Mouse (Mus musculus) midbrain, postnatal 0 days (tissue): ENCODE data around the gene Slc22a14. TPM values are rescaled to one million over a fixed set of nuclear protein-coding genes. Genes with fewer than 3 reads are reported as not detected.
"Not testable (repeated sequence)": the region's sequence is repeated elsewhere in the genome, so short reads cannot be mapped to it uniquely, and the experiment has no call there.

Experiments
- ATAC-seq: fragments of 200-750 bp; cut with Nextera tagmentation; 2 replicates; pipeline ENCODE4 v1.8.0; 2017; ENCODE audit warnings: moderate number of reproducible peaks, mild to moderate bottlenecking, moderate TSS enrichment, moderate library complexity; ENCODE audit not compliant: low FRiP score
- DNase-seq: peaks from one replicate; pipeline ENCODE4 v3.0.0-alpha.2; 2015; ENCODE audit warnings: low spot score
- H3K27ac ChIP-seq: fragments of 300-500 bp; sonication (generic); 2 replicates; pipeline ENCODE4 v1.5.1; 2014; ENCODE audit warnings: low read depth, mild to moderate bottlenecking, low read length, mixed read lengths
- H3K27me3 ChIP-seq: fragments of 300-500 bp; sonication (generic); 2 replicates; pipeline ENCODE4 v1.6.1; 2014; ENCODE audit warnings: low read length, control low read depth, mixed read lengths; ENCODE audit not compliant: insufficient read depth
- H3K36me3 ChIP-seq: fragments of 300-500 bp; sonication (generic); 2 replicates; pipeline ENCODE4 v1.6.1; 2014; ENCODE audit warnings: low read length, control low read depth, mixed read lengths; ENCODE audit not compliant: insufficient read depth
- H3K4me1 ChIP-seq: fragments of 300-500 bp; sonication (generic); 2 replicates; pipeline ENCODE4 v1.6.1; 2014; ENCODE audit warnings: mild to moderate bottlenecking, control low read depth, antibody characterized with exemption, low read length, mixed read lengths; ENCODE audit not compliant: insufficient read depth
- H3K4me2 ChIP-seq: fragments of 300-500 bp; sonication (generic); 2 replicates; pipeline ENCODE4 v1.6.1; 2014; ENCODE audit warnings: low read depth, mild to moderate bottlenecking, low read length, mixed read lengths; ENCODE audit not compliant: poor library complexity, severe bottlenecking
- H3K4me3 ChIP-seq: fragments of 300-500 bp; sonication (generic); 2 replicates; pipeline ENCODE4 v1.5.1; 2014; ENCODE audit warnings: low read depth, mild to moderate bottlenecking, low read length, moderate library complexity
- H3K9ac ChIP-seq: fragments of 300-500 bp; sonication (generic); replicated peaks from 2 replicates; pipeline ENCODE4 v1.6.1; 2014; ENCODE audit warnings: mild to moderate bottlenecking, low read length, moderate library complexity, mixed read lengths; ENCODE audit not compliant: poor library complexity, severe bottlenecking
- H3K9me3 ChIP-seq: fragments of 300-500 bp; sonication (generic); 2 replicates; pipeline ENCODE4 v1.6.1; 2016; ENCODE audit warnings: low read length, control low read depth
- CTCF ChIP-seq: IDR thresholded peaks from 2 replicates; pipeline ENCODE4 v1.5.1; 2016; ENCODE audit warnings: antibody characterized with exemption, mild to moderate bottlenecking
- WGBS: fragments of 180-500 bp; shearing (Covaris S2); extraction: QIAGEN DNeasy Blood & Tissue Kit; methylation state at CpG from one replicate; pipeline ENCODE4 v1.1.7; 2014; 5-methylcytosine and 5-hydroxymethylcytosine counted together
- polyA plus RNA-seq: library from polyadenylated mRNA; unstranded; fragments of >200 nt; fragmentation: Nextera tagmentation; extraction: Ambion mirVana; gene quantifications from 2 replicates; pipeline ENCODE4 v1.2.1, GENCODE M21; 2015
- total RNA-seq: library from RNA; depleted of rRNA; stranded (reverse); fragments of >200 nt; gene quantifications from 2 replicates; pipeline ENCODE4 v1.2.3, GENCODE M21; 2014

Slc22a14 gene
- total and polyA plus RNA-seq, 2 experiments from 2014 or later: not detected

DNA sequence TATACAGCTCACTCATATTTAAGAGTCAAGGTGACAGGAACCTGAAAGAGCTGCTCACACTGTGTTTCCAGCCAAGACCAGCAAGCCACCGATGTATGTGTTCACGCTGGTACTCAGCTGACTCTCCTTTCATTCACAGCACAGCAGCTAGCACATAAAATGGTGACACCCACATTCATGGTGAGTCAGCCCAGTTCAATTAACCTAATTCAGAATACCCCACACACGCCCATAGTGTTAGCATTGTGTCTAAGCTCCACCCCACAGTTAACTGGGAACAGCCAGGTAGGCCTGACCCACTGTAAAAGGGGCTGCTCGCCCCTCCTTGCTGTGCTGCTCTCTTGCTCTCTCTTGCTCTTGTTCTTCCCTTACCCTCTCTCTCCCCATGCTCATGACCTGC is 93.9 kb downstream of the Slc22a14 start:
- H3K9ac ChIP-seq: no peak overlapping the region
- no peaks in the 10 kb centered on the region for H3K9me3 ChIP-seq
- DNase-seq: no peak
- ATAC-seq: no peak
- H3K4me2 ChIP-seq: no peak overlapping the region
- TF ChIP-seq CTCF: no peak
- no peak overlapping the region for H3K27ac ChIP-seq
- no peaks in the 10 kb centered on the region for H3K27me3 ChIP-seq
- H3K36me3 ChIP-seq: peaks cover 26% of the 10 kb centered on the region
- no peaks in the 10 kb centered on the region for H3K4me1 ChIP-seq
- no peak overlapping the region for H3K4me3 ChIP-seq
- 86% methylated on average over 4 of the region's 4 CpGs for WGBS

DNA sequence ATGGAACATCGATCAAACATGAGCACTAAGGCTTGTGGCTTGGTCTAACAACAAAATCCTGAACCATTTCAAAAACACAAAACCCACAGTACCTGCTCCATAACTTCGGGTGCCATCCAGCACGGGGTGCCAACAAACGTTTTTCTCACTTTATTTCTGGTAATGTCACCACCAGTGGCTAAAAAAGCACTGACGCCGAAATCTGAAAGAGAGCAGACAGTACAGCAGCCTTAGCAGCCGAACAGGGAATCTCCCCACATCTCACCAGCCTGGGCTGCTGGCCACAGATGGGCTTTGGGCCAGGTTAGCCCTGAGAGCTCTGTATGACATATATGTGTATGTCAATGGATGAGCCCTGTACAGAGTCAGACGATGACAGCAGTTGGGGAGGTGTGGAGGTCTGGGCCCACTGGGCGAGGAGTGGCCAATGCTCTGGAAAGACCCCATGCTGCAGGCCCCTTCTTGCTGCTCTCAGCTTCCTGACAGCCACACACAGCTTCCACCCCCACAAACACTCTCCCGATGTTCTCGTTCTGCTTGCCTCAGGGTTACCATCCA is 96.7 kb downstream of the Slc22a14 start:
- Histone ChIP-seq H3K36me3 (peaks cover 44% of the 10 kb centered on the region), H3K4me1 (no peaks in the 10 kb centered on the region), H3K27me3 (no peaks in the 10 kb centered on the region), H3K9ac (no peak overlapping the region), H3K4me2 (no peak overlapping the region), H3K9me3 (no peaks in the 10 kb centered on the region), H3K4me3 (no peak overlapping the region), H3K27ac (no peak overlapping the region)
- ATAC-seq (no peak), DNase-seq (no peak)
- no peak for TF ChIP-seq CTCF
- 95% methylated on average over 11 of the region's 11 CpGs for WGBS

DNA sequence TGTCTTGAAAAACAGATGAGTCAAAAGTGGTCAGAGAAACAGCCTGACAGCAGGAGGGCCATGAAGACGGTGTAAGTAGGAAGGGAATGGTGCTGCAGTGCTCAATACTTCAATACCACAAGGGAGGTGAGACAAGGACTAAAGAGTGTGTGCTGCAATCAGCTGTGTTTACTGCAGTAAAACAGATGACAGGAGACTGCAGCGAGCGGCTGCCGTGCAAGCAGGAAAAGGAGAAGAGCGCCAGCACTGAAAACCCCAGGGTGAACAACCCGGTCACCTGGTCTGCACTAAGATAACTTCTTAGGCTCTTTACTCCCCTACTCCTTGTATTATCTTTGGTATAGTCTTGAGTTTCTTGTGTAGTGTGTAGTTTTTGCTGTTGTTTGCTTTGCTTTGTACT is 97.2 kb downstream of the Slc22a14 start:
- no peaks in the 10 kb centered on the region for H3K27me3 ChIP-seq
- no peak overlapping the region for H3K9ac ChIP-seq
- no peak overlapping the region for H3K4me2 ChIP-seq
- 97% methylated on average over 6 of the region's 6 CpGs for WGBS
- peaks cover 45% of the 10 kb centered on the region for H3K36me3 ChIP-seq
- TF ChIP-seq CTCF: no peak
- DNase-seq (no peak), ATAC-seq (no peak)
- no peak overlapping the region for H3K4me3 ChIP-seq
- no peak overlapping the region for H3K27ac ChIP-seq
- no peaks in the 10 kb centered on the region for H3K9me3 ChIP-seq
- H3K4me1 ChIP-seq: no peaks in the 10 kb centered on the region

DNA sequence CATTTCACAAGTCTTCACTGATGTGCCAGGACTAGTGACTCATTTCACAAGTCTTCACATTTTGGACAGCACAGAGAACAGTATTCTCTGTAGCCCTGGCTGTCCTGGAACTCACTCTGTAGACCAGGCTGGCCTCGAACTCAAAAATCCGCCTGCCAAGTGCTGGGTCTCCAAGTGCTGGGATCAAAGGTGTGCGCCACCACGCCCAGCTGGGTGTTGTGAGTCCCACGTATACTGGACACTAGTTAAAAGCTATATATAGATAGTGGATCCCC is 99.3 kb downstream of the Slc22a14 start:
- not testable (repeated sequence) for H3K9me3 ChIP-seq

DNA sequence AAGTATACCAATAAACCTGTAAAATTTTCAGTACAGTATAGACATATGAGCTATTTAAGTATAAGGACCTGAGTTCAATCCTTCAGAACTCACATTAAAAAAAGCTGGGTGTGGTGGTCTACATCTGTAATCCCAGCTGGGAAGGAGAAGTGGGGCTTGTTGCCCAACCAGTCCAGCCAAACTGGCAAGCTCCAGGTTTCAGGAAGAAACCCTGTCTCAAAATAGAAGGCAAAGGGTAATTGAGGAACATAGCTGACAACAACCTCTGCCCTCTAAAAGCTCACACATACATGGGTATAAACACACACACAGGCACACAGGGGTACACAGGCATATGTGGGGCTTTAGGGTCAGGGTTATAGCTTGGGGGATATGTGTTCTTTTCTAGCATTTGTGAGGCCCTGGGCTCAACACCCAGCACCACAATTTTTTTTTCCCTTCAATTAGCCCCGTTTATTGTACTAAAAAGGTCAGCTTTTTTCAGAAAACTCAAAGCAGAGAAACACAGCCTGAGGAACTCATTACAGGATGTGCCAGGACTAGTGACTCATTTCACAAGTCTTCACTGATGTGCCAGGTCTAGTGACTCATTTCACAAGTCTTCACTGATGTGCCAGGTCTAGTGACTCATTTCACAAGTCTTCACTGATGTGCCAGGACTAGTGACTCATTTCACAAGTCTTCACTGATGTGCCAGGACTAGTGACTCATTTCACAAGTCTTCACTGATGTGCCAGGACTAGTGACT is 99.8 kb downstream of the Slc22a14 start:
- H3K4me3 ChIP-seq, DNase-seq, H3K27ac ChIP-seq, H3K9me3 ChIP-seq, H3K9ac ChIP-seq, H3K4me2 ChIP-seq, H3K4me1 ChIP-seq, ATAC-seq, H3K27me3 ChIP-seq: not testable (repeated sequence)
- H3K36me3 ChIP-seq: peaks cover 45% of the 10 kb centered on the region
- 93% methylated on average over 1 of the region's 1 CpGs for WGBS

More for the DNA sequence above, 99.3 kb downstream of the Slc22a14 start:
- peaks cover 46% of the 10 kb centered on the region for H3K36me3 ChIP-seq
- not testable (repeated sequence) for H3K9ac ChIP-seq, H3K27me3 ChIP-seq, H3K4me2 ChIP-seq, DNase-seq, H3K4me3 ChIP-seq, ATAC-seq, H3K27ac ChIP-seq, H3K4me1 ChIP-seq
- WGBS: 98% methylated on average over 5 of the region's 5 CpGs

DNA sequence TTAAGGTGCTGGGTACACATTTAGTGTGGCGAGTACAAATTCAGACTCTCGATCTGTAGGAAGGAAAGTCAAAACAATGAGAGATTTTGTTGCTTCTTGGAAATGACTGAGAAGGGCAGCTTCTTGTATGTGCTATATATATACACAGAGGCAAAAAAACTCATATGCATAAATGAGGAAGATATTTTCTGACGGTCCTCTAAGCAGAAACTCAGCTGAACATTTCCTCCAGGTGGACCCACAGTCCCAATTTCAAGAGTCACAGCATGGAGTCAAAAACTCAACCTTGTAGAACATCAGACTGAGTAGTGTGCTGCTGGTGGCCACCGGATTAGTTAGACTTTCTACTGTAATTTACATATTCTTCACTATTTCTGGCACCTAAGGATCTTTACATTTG is 102.3 kb downstream of the Slc22a14 start:
- Histone ChIP-seq H3K4me1 (no peaks in the 10 kb centered on the region), H3K36me3 (peaks cover 33% of the 10 kb centered on the region), H3K9me3 (no peaks in the 10 kb centered on the region), H3K27ac (no peak overlapping the region), H3K4me3 (no peak overlapping the region), H3K4me2 (no peak overlapping the region), H3K9ac (no peak overlapping the region), H3K27me3 (no peaks in the 10 kb centered on the region)
- TF ChIP-seq CTCF: no peak
- DNase-seq (no peak), ATAC-seq (no peak)
- 92% methylated on average over 4 of the region's 4 CpGs for WGBS
